Mouse (Mus musculus): ENCODE data around the gene Myoc.

- TF ChIP-seq POLR2A (IDR thresholded peaks at IDR 0.05; ENCODE audit: insufficient read depth, low read depth, low read length): no peak
- TF ChIP-seq CTCF (IDR thresholded peaks at IDR 0.05): no peak
Measured at GRCm38 (mm10) chr1:162639051-162639750, at the start of gene Myoc.
